Mouse (Mus musculus) 3T3-L1 (cell line): Measurements from ENCODE around the gene Tcl1b1.
"Not testable (repeated sequence)": the region's sequence is repeated elsewhere in the genome, so short reads cannot be mapped to it uniquely, and the experiment has no call there.

Experiments used
- DNase-seq: peaks from one replicate; pipeline ENCODE4 v3.0.0-alpha.2; 2015; ENCODE audit warnings: low read depth, low spot score

The Tcl1b1 gene

DNA sequence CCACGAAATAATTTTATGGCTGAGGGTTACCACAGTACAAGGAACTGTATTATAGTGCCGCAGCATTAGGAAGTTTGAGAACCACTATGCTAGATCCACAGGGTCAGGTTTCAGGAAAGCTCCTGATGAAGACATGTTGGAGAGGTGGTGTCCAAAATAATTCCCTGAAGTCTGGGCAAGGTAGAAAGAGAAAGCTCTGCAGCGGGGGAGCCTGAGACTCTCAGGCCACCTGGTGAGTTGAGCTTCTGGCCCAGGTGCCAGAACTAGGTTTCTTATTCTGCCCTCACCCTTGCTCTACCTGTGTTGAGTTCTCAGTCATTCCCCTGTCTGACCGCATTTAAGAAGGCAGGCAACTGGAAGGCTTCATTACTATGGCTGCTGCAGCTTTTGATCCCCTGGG is at the start of gene Tcl1b1:
TSS of gene Tcl1b1 (plus strand) at position 301 of the 400 bp plus-strand sequence.
- no peak for DNase-seq

DNA sequence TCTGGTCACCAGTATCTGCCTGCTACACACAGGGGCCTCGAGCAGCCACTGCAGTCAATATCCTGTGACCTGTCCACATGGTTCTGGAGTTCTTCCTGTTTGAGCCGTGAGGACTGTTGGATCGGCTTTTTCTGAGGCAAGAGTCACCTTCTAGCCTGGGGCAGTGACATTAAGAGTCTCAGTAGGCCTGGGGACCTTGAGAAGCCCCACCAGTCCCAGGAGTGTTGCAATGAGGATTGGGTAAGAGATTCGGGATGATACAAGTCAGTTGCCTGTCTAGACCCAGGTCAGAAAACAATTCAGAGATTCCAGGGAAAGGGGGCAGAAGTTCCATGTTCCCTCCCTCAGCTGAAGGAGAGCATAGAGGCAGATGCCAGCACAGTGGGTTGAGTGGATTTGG is 49.7 kb upstream of the Tcl1b1 start:
- no peak for DNase-seq

DNA sequence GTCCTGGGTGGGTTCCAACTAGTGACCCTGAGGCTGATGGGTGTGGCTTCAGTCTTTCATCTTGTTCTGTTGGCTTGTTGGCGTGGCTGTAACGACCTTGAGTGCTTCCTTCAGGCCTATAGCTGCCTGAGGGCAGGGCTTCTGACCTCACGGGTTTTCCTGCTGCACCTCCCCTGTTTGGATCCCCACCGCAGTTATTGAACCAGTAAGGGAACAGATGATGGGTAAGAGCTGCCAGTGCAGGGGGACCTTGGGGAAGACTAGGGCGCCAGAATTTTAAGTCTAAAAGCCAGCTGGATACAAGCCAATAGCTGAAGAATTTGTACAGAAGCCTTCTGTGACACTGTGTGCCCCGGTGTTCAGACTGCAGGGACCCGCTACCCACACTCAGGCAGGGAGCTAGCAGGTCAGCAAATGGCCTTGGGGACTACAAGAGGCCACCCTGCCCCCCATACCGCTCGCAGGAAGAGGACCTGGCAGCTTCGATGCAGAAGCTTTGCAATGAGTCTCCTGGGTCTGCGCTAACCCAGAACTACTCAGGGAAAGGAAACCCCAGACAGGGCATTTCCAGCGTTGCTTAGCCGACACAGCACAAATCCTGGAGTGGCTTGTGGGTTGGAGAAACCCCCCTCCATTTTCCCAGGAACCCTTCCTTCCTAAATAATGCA is 47.0 kb upstream of the Tcl1b1 start:
- DNase-seq: no peak

GRCm38 (mm10) chr12:105116648-105117047 is 42.8 kb upstream of the Tcl1b1 start:
- DNase-seq: no peak

DNA sequence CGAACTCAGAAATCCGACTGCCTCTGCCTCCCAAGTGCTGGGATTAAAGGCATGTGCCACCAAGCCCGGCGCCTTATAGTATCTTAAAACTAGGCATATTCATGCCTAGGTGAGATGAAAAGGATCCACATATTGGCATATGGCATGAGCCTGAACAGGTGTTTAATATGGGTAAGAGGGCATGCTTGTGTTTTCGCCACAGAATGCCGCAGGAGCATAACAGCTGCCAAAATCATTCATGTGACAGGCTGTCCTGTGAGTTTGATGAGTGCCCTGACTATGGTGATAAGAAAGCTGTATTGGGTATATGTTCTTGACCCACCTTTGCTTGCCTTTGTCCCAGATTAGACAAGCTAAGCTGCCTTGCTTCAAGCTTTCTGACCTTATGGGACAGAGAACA is 34.1 kb upstream of the Tcl1b1 start:
- DNase-seq: no peak

- DNase-seq: no peak
Observed at GRCm38 (mm10) chr12:105126516-105126915, 33.0 kb upstream of the Tcl1b1 start.

DNA sequence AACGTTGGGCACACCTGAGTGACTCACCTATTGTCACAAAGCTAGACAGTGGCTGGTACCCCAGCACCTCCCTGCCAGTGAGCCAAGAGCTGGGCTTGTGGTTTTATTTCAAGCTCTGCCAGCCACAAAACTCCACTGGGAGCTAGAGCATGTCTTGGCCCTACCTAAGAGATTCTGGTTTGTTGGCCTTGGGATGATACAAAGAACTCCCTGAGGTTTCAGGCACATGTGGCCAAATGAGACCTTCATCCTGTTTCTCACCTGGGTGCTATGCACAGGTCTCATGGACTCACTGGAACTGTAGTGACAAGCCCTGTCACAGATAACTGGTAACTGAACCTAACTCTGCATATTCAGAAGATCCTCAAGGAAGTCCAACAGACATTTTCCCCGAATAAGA is 31.9 kb upstream of the Tcl1b1 start:
- no peak for DNase-seq

GRCm38 (mm10) chr12:105129494-105130205 is 29.8 kb upstream of the Tcl1b1 start:
- DNase-seq: not testable (repeated sequence)

GRCm38 (mm10) chr12:105134167-105134566 is 25.3 kb upstream of the Tcl1b1 start:
- not testable (repeated sequence) for DNase-seq

DNA sequence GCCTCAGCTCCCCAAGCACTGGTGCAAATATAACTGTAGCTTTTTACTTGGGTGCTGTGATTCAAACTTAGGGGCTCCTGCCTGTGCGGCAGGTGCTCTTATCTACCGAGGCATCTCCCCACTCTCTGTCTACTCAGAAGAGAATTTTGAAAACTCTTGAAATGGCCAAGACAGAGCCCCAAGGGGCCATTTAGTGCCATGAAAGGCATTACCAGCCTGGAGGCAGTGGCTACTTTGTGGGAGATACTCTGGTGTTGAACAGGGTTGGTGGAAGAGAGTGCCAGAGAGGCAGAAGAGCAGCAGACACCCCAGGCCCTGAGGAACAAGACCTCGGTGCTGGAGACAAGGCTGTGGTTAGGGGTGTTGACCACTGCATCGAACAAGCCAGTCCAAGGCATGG is 24.7 kb upstream of the Tcl1b1 start:
- not testable (repeated sequence) for DNase-seq

DNA sequence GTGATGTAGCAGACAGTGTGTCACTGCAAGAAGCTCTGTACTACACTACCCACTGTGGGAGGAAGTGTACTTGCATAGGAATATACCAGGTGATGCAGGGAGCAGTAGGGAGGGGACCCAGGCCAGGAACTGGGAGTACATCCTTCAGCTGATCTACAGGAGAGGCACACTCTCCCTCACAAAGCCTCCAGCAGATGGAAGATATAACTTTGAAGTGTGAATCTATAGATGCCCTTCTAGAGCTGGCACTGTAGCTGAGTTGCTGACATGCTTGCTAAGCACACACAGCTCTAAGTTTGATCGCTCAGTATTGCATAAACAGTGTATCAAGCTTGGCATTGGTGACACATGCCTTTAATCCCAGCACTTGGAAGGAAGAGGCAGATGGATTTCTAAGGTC is 21.8 kb upstream of the Tcl1b1 start:
- DNase-seq: not testable (repeated sequence)

DNA sequence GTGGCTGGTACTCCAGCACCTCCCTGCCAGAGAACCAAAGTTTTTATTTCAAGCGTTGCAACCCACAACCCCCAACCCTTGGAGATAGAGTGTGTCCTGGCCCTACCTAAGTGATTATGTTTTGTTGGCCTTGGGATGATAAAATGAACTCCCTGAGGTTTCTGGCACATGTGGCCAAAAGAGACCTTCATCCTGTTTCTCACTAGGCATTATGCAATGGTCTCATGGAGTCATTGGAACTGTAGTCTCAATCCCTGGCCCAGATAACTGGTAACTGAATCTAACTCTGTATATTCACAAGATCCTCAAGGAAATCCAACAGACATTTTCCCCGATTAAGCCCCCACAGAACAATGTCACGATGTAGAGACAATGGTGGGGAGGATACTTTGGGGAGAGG is 16.4 kb upstream of the Tcl1b1 start:
- no peak for DNase-seq

DNA sequence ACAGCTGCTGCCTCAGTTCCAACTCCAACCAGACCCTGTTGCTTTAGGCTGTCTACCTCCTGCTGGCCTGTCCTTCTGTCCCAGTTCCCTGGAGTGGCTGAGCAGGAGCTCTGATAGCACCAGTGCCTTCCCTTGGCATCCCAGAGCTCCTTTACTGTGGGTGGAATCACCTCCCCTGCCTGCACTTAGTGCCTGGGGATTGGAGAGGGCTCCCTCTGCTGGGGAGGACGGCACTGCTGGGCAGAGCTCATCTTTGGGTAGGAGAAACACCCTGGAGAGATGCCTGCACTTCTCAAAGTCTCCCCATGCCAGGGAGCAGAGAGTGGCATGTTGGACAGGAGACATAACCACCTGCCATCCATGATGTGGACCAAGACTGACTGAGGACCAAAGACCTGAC is 14.6 kb upstream of the Tcl1b1 start:
- DNase-seq: not testable (repeated sequence)

- no peak for DNase-seq
Observed at GRCm38 (mm10) chr12:105145714-105146113, 13.8 kb upstream of the Tcl1b1 start, which contains the start of gene Tcl1b2. TSS of gene Tcl1b2 (plus strand) at chr12:105146014.

- not testable (repeated sequence) for DNase-seq
Observed at GRCm38 (mm10) chr12:105155286-105155685, 4.2 kb upstream of the Tcl1b1 start.

DNA sequence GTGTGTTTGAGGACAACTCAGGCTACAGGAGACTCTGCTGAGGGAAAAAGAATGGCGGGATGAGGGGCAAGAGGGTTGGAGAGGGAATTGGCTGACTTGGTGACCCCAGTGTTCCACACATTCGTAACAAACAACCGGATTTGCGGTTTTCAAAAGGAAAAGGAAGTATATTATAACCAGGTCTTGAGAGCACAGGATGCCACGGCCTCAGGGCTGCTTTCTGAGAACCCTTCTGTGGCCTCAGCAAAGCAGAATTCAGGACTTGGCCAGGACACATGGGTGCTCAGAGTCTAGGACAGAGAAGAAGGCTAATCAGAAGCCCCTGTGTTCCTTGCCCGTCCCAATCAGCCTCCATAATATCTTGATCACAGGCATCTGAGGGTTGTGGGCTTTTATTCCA is 648 bp upstream of the Tcl1b1 start:
- no peak for DNase-seq

- DNase-seq: no peak
Observed at GRCm38 (mm10) chr12:105166734-105167133, 7.2 kb downstream of the Tcl1b1 start.

DNA sequence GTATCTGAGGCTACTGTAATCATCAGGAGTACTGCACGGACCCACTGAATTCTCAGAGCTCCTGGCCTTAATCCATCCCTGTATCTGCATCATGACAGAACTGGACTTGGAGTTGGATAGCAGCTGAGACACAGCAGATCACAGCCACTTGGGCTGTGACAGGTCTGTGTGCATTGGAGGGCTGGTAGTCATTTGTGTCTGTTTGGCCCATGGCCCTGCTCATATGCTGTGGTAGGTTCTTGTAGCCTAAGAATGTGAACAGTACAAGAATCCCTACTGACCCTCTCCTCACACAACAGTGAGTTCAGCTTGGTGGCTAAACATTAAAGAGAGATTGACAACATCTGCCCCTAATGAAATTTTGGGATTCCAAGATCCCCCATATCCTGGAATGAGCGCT is 13.9 kb downstream of the Tcl1b1 start:
- no peak for DNase-seq

GRCm38 (mm10) chr12:105174318-105174717 is 14.8 kb downstream of the Tcl1b1 start:
- DNase-seq: peak; percentile 7

DNA sequence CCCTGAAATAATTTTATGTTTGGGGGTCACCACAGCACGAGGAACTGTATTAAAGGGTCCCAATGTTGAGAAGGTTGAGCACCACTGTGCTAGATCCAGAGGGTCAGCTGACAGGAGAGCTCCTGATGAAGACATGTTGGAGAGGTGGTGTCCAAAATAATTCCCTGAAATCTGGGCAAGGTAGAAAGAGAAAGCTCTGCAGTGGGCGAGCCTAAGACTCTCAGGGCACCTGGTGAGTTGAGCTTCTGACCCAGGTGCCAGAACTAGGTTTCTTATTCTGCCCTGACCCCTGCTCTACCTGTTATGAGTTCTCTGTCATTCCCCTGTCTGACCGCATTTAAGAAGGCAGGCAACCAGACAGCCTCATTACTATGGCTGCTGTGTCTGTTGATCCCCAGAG is 16.6 kb downstream of the Tcl1b1 start, which contains the start of gene Tcl1b5:
TSS of gene Tcl1b5 (plus strand) at position 301 of the 400 bp plus-strand sequence.
- not testable (repeated sequence) for DNase-seq

DNA sequence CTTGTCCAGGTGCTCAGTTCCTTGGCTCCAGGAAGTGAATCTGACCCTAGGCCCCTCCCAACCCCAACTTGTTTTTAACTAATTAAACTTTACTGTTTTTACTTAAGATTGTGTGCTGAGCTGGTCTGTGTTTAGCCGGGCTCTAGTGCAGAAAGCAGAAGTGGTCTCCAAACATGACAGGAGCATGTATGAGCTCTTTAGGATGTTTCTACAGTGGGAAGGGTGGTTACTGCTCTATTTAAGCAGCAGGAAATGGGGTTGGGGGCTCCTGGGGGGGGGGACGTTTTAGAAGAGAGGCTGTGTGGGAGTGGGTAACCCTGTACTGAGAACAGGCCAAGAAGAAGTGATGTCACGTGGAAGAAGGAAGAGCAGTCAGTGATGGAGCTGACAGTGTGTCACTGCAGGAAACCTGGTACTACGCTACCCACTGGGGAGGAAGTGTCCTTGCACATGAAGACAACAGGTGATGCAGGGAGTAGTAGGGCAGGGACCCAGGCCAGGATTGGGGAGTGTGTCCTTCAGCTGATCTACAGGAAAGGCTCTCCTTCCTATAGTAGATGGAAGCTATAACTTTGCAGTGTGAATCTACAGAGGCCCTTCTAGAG is 21.7 kb downstream of the Tcl1b1 start:
- not testable (repeated sequence) for DNase-seq

- not testable (repeated sequence) for DNase-seq
Observed at GRCm38 (mm10) chr12:105188980-105189379, 29.5 kb downstream of the Tcl1b1 start.

GRCm38 (mm10) chr12:105190743-105191142 is 31.3 kb downstream of the Tcl1b1 start, which contains the start of gene Tcl1b3:
TSS of gene Tcl1b3 (plus strand) at chr12:105191043.
- DNase-seq: not testable (repeated sequence)
